Mouse (Mus musculus): ENCODE results near the gene Cttnbp2nl. TPM values are rescaled to one million over a fixed set of nuclear protein-coding genes. Genes with fewer than 3 reads are reported as not detected.

Cttnbp2nl gene
- polyA plus RNA-seq, 1 experiment from 2014 or later: 53.2 TPM

DNA sequence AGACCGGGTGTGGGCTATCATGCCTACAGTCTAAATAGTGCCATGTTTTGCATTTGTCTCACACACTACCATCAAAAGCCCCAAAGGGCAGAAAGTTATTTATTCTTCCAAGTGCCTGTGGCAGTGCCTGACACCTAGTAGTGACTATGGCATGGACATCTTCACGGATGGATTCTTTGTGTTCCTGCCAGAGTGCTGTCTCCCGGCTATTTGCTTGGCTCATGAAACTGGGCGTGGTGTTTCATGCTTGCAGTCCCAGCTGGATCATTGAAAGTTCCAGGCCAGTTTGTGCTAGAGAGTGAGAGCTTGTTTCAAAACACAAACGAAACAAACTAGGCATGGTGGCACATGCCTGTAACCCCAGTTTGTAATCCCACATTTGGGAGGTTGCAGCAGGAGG, 61.2 kb downstream of the Cttnbp2nl start:
- WGBS: 84% methylated on average over 5 of the region's 5 CpGs
- H3K4me3 ChIP-seq: no peak overlapping the region
- H3K9ac ChIP-seq: no peak overlapping the region
- peaks cover 15% of the 10 kb centered on the region for H3K4me1 ChIP-seq
- no peak overlapping the region for H3K4me2 ChIP-seq
- H3K27ac ChIP-seq: no peak overlapping the region
- no peaks in the 10 kb centered on the region for H3K27me3 ChIP-seq
- H3K9me3 ChIP-seq (replicated peaks): no peaks in the 10 kb centered on the region
- H3K36me3 ChIP-seq (ENCODE audit: poor library complexity, severe bottlenecking): no peaks in the 10 kb centered on the region
- no peak for ATAC-seq

DNA sequence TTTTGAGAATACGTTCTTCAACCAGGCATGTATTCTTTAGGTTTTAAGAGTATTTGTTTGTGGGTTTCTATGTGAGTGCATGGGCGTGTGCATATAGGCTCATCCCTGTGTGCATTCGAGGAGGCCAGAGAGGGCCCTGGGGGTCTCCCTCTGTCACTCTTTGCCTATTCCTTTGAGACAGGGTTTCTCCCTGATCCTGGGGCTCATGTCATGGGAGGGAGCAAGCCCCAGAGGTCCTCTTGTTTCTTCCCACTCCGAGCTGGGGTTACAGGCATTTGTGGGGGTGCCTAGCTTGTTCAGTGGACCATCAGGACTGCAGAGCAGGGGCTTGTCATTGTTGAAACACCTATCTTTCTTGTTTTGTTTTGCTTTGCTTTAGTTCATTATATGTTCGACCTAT, 65.1 kb downstream of the Cttnbp2nl start:
- Histone ChIP-seq H3K36me3 (ENCODE audit: poor library complexity, severe bottlenecking) (no peaks in the 10 kb centered on the region), H3K4me3 (no peak overlapping the region), H3K4me2 (no peak overlapping the region), H3K9ac (no peak overlapping the region), H3K27me3 (no peaks in the 10 kb centered on the region), H3K27ac (no peak overlapping the region), H3K9me3 (replicated peaks) (no peaks in the 10 kb centered on the region), H3K4me1 (0 out of 2 replicates have a peak, but pooled peaks cover 1% of the 10 kb centered on the region)
- ATAC-seq: no peak
- 85% methylated on average over 5 of the region's 5 CpGs for WGBS

DNA sequence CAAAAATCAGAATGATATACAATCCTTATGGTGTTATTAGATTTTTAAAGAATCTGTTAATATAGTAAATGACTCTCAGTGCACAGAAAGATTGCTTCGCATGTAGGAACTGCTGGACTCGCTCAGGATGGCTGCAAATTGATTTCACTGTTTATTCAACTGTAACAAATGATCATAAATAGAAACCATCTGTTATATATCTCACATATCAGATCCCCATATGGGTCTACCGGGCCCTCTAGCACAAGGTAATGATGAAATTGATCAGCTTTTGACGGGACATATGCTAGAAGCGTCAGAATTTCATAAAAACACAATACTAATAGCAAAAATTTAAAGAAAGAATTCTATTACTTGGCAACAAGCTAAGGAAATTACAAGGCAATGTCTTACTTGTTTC, 73.2 kb downstream of the Cttnbp2nl start:
- no peaks in the 10 kb centered on the region for H3K27me3 ChIP-seq
- no peaks in the 10 kb centered on the region for H3K36me3 ChIP-seq (ENCODE audit: poor library complexity, severe bottlenecking)
- H3K4me1 ChIP-seq: no peaks in the 10 kb centered on the region
- ATAC-seq: no peak
- no peak overlapping the region for H3K27ac ChIP-seq
- H3K4me2 ChIP-seq: no peak overlapping the region
- no peak overlapping the region for H3K4me3 ChIP-seq
- 78% methylated on average over 5 of the region's 5 CpGs for WGBS
- no peaks in the 10 kb centered on the region for H3K9me3 ChIP-seq (replicated peaks)
- H3K9ac ChIP-seq: no peak overlapping the region

DNA sequence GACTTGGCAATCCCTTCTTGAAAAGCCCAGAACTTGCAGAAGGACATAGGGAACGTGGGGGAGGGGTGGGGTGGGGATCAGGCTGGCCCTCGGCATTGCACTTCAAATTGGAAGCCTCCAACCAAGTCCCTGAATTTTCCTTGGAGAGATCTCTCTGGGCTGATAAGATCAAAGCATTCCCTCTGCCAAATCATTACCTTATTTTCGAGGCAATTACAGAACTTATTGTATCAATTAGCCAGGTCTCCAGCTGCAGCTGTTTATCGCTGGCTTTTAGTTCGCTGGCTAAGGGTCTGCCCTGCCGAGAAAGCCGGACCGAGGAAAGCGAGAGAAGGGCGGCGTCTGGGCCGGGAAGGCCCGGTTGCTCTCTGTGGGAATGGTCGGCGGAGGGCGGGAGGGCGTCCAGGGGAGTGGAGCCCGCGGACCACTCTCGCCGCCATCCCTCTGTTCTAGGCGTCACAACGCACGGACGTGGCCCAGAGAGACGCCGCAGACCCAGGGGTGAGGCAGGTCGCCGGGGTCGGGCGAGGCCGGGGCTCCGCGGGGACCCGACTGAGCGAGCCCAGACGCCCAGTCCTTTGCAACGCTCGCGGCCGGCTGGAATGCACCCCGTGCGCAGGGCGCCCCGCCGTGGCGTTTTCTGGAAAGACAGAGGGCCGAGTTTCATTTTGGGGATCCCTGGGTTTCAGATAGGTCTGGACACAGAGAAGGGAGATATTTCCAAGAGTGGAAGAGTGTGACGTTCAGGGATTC, 85.2 kb downstream of the Cttnbp2nl start:
- under 1% methylated on average over 49 of the region's 49 CpGs for WGBS
- no peaks in the 10 kb centered on the region for H3K36me3 ChIP-seq (ENCODE audit: poor library complexity, severe bottlenecking)
- H3K4me2 ChIP-seq: peak overlapping the region; percentile 68

DNA sequence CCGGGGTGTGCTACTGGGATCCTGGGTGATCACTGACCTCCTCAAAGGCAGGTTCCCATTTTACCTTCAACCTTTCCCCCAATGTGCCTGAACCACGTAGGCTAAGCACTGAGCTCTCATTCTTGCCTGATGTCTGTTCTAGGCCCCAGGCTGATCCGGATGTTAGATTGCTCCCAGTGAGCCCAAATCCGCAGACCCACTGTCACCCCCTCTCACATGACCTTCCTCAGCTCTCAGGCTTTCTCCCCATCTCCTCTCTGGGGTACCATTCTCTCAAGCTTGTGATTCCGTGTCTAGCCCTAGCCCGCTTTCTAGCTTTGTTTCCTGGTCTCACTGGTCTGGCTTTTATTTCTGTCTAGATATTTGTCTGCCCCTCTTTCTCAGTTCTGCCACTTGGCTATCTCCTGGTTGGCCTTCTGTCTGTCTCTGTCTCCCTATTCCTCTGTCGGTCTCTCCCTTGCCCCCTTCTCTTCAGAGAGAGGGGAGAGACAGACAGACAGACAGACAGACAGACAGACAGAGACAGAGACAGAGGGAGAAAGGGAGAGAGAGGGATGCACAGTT, 86.9 kb downstream of the Cttnbp2nl start:
- Histone ChIP-seq H3K4me2 (no peak overlapping the region), H3K9me3 (replicated peaks) (no peaks in the 10 kb centered on the region), H3K4me1 (peaks cover 30% of the 10 kb centered on the region), H3K36me3 (ENCODE audit: poor library complexity, severe bottlenecking) (no peaks in the 10 kb centered on the region), H3K9ac (no peak overlapping the region), H3K27me3 (peaks cover 54% of the 10 kb centered on the region), H3K27ac (no peak overlapping the region), H3K4me3 (no peak overlapping the region)
- WGBS: 82% methylated on average over 7 of the region's 7 CpGs
- no peak for ATAC-seq

More for the DNA sequence above, 85.2 kb downstream of the Cttnbp2nl start:
- H3K4me3 ChIP-seq: peak overlapping the region; percentile 43
- peak; percentile 86 for ATAC-seq
- no peak overlapping the region for H3K27ac ChIP-seq
- H3K9me3 ChIP-seq (replicated peaks): no peaks in the 10 kb centered on the region
- H3K9ac ChIP-seq: peak overlapping the region; percentile 62
- H3K4me1 ChIP-seq: peaks cover 14% of the 10 kb centered on the region
- peaks cover 37% of the 10 kb centered on the region for H3K27me3 ChIP-seq

DNA sequence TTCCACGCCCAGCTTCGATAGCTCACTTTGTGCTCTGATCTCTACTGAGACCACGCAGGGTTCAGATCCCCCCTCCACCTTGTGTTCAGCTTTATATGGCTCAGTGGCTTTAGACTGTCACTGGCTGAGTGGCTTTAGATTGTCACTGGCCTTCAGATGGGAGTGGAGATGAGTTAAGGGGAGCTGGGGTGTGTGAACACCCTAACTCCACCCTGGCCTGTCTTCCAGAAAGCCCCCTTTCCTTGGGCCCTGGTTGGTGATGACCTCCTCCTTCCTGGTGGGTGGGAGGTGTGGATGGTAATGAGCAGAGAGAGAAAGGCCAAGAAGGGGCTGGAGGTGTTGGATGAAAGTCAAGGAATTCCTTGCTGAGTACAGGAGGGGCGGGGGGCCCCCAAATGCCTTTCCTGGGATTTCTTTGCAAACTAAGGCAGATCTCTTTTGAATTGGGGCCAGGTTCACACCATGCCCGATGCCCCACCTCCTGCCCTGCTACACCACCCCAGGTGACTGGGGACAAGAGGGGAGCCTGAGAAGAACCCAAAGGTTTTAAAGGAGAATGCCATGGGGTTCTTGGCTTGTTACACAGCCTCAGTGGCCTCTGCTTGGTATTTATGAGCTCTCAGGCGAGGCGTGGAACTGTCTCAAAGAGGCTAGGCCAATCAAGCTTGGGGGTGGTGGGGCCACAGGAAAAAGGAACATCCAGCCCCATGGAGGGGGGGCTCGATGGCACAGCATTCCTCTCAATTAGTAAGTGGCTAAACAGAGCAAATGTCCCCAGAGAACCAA, 87.7 kb downstream of the Cttnbp2nl start:
- WGBS: 74% methylated on average over 8 of the region's 8 CpGs
- Histone ChIP-seq H3K4me1 (peaks cover 31% of the 10 kb centered on the region), H3K9me3 (replicated peaks) (no peaks in the 10 kb centered on the region), H3K27ac (no peak overlapping the region), H3K36me3 (ENCODE audit: poor library complexity, severe bottlenecking) (no peaks in the 10 kb centered on the region), H3K4me2 (no peak overlapping the region), H3K9ac (no peak overlapping the region), H3K4me3 (no peak overlapping the region), H3K27me3 (peaks cover 62% of the 10 kb centered on the region)
- no peak for ATAC-seq

DNA sequence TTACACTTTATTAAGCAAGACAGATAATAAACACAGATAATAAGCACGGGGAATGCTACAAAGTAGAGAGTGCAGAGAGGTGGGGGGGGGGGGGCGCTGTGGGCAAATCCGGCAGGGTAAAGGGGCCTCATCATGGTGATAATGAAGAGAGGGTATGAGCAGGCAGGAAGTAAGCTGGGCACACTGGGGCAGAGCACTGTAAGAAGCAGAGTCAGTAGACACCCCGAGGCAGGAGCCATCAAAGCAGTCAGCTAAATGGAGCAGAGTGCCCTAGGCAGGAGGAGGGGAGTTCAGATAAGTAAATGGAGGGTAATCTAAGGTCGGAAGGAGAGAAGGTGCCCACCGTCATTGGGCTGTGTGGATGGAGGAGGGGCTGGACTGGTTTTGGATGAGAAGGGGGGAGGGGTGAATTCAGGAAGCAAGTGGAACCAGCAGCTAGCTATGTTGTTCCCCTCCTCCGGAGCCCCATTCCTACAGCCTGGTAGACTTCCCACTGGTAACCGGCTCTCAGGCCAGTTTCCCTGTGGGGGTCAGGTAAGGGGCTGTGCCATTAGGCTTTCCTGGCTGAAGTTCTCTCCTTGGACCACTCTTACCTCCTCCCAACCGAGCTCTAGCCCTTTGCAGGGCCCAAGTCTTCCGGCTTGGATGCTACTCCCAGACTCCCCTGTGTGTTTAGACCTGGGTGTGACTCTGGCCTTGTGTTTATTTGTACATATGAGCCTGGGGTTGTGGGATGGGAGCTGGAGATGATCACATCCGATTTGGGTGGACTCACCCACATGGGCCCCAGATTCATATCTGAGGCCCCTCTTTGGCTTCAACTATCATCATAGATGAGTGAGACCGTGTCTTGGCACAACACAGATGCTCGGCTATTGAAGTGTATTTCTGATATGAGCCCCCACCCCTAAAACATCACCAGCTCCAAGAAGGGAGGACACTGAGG, 89.3 kb downstream of the Cttnbp2nl start:
- no peaks in the 10 kb centered on the region for H3K36me3 ChIP-seq (ENCODE audit: poor library complexity, severe bottlenecking)
- no peak overlapping the region for H3K4me2 ChIP-seq
- no peak for ATAC-seq
- H3K4me1 ChIP-seq: peaks cover 31% of the 10 kb centered on the region
- H3K9me3 ChIP-seq (replicated peaks): no peaks in the 10 kb centered on the region
- peaks cover 74% of the 10 kb centered on the region for H3K27me3 ChIP-seq
- WGBS: 29% methylated on average over 13 of the region's 13 CpGs
- H3K9ac ChIP-seq: no peak overlapping the region
- H3K4me3 ChIP-seq: no peak overlapping the region
- H3K27ac ChIP-seq: no peak overlapping the region

DNA sequence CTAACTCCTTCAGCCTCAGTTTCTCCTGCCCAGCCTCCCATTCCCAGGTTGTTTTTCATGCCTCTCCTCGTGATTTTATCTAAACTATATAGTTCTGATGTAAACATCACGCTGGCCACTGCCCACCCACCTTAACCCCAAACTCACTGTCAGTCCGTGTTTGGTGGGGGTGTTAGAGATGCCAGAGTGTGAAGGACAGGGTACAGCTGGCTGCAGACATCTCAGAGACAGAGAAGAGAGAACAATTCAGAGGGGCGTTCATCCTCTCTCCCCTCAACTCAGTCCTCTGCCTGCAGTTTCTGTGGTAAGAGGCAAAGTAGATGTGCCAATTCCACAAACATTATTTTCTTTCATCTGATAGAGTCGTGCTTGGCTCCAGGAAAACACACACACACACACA, 90.1 kb downstream of the Cttnbp2nl start:
- no peak overlapping the region for H3K4me3 ChIP-seq
- ATAC-seq: no peak
- WGBS: 11% methylated on average over 5 of the region's 5 CpGs
- no peak overlapping the region for H3K4me2 ChIP-seq
- H3K36me3 ChIP-seq (ENCODE audit: poor library complexity, severe bottlenecking): no peaks in the 10 kb centered on the region
- H3K9me3 ChIP-seq (replicated peaks): no peaks in the 10 kb centered on the region
- peaks cover 26% of the 10 kb centered on the region for H3K4me1 ChIP-seq
- H3K27ac ChIP-seq: no peak overlapping the region
- H3K27me3 ChIP-seq: peaks cover 77% of the 10 kb centered on the region
- H3K9ac ChIP-seq: 0 out of 2 replicates have a peak overlapping the region, but pooled peaks have one; percentile 8

DNA sequence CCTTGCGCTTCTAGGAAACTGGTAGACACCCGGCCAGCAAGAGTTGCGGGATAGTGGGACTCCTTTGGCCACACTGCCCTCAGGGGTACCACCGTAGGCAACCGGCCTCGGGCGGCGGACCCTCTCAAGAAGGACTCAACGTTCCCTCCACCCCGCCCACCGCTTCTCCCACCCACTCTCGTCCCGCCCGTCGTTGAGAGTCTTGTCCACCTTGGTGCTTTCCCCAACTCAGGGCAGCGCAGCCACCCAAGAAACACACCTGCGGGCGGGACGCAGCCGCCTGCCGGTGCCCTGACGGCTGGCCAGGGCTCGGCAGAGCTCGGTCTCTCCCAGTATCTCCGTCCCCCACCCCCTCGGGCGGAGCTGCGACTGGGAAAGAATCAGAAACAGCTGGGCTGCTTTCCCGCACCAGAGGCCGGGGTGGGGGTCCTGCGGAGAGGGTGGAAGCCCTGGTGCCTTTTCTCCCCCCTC, 90.8 kb downstream of the Cttnbp2nl start:
- no peaks in the 10 kb centered on the region for H3K36me3 ChIP-seq (ENCODE audit: poor library complexity, severe bottlenecking)
- peak overlapping the region; percentile 51 for H3K4me3 ChIP-seq
- WGBS: 2% methylated on average over 28 of the region's 31 CpGs
- H3K27me3 ChIP-seq: peaks cover 77% of the 10 kb centered on the region
- H3K9me3 ChIP-seq (replicated peaks): no peaks in the 10 kb centered on the region
- peak overlapping the region; percentile 76 for H3K4me2 ChIP-seq
- H3K4me1 ChIP-seq: peaks cover 22% of the 10 kb centered on the region
- H3K27ac ChIP-seq: no peak overlapping the region
- H3K9ac ChIP-seq: peak overlapping the region; percentile 59; the same call in 1 of the 2 replicates
- ATAC-seq: peak; percentile 16; the same call in 1 of the 2 replicates

DNA sequence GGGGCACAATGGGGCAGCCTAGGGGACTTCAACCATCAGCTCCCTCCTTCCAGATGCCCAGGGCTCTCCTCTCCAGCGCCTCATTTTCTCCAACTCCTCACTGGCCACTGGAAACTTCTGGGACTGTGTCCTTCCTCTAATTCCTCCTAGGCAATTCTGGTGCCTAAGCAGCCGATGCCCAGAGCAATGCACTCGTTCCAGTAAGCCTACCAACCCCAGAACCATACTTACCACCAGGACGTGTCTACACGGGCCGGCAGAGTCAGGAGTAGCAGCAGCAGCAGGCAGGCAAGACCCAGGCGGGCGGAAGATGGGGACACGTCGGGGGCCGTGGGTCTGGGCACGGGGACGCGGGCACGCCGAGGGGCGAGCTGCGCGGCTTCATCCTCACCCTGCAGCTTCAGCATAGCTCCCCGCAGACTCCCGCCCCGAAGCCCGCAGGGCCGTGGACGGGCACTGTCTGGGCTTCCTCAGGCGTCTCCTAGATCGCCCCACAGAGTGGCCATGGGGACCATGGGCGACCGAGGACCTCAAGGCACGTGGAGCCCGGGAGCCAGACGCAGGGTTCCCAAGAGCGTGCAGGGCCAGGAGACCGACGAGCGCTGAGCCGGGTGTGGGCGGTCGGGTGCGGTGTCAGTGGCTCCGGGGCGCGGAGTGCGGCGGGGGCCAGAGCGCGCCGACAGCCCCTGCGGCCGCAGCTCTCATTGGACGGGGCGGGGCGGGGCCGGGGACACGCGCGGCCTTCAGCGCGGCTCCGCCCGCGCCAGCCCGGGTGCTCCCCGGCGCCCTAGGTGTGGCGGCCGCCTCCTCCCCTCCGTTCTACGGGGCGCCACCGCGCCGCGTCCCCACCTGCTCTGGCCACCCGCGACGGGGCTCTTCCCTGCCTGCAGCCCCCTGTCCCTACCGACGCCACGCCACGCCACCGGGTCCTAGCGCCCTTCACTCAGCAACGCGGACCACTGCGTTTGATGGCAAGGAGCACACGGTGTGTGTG, 91.6 kb downstream of the Cttnbp2nl start, which contains the start of gene Wnt2b:
Wnt2b (minus strand) TSS at position 856 of the 994 bp plus-strand sequence.
- peak; percentile 55 for ATAC-seq
- Histone ChIP-seq H3K9me3 (replicated peaks) (no peaks in the 10 kb centered on the region), H3K4me3 (peak within 1 kb of the TSS; percentile 51), H3K4me2 (peak within 1 kb of the TSS; percentile 76), H3K9ac (peak within 1 kb of the TSS; percentile 59), H3K27me3 (peaks cover 77% of the 10 kb centered on the region), H3K27ac (no peak within 1 kb of the TSS), H3K36me3 (ENCODE audit: poor library complexity, severe bottlenecking) (peaks cover under 1% of the 10 kb centered on the region; the same call in 1 of the 2 replicates), H3K4me1 (peaks cover 22% of the 10 kb centered on the region)
- under 1% methylated on average over 61 of the region's 87 CpGs for WGBS

All from forebrain, embryonic 13.5 days (tissue).